Mouse (Mus musculus) stomach, postnatal 0 days (tissue): ENCODE results near the gene Atp2b2. TPM values are rescaled to one million over a fixed set of nuclear protein-coding genes. Genes with fewer than 3 reads are reported as not detected.

ENCODE experiments used
- ATAC-seq: fragments of 200-750 bp; cut with Nextera tagmentation; 2 replicates; pipeline ENCODE4 v1.8.0; 2017; ENCODE audit not compliant: low FRiP score, low TSS enrichment
- DNase-seq: peaks from one replicate; pipeline ENCODE4 v3.0.0-alpha.2; 2016; ENCODE audit warnings: low spot score
- H3K27ac ChIP-seq: fragments of 300-500 bp; sonication (generic); replicated peaks from 2 replicates; pipeline ENCODE4 v1.5.1; 2014; ENCODE audit warnings: mild to moderate bottlenecking, control low read depth
- H3K27me3 ChIP-seq: fragments of 300-500 bp; sonication (generic); 2 replicates; pipeline ENCODE4 v1.6.1; 2014; ENCODE audit warnings: low read length; ENCODE audit not compliant: control insufficient read depth, insufficient read depth
- H3K36me3 ChIP-seq: fragments of 300-500 bp; sonication (generic); 2 replicates; pipeline ENCODE4 v1.6.1; 2014; ENCODE audit warnings: low read length, mixed read lengths; ENCODE audit not compliant: control insufficient read depth, insufficient read depth
- H3K4me1 ChIP-seq: fragments of 300-500 bp; sonication (generic); replicated peaks from 2 replicates; pipeline ENCODE4 v1.6.1; 2014; ENCODE audit warnings: antibody characterized with exemption; ENCODE audit not compliant: control insufficient read depth, insufficient read depth
- H3K4me2 ChIP-seq: fragments of 300-500 bp; sonication (generic); replicated peaks from 2 replicates; pipeline ENCODE4 v1.6.1; 2014; ENCODE audit warnings: low read depth, mild to moderate bottlenecking, control low read depth, moderate library complexity
- H3K4me3 ChIP-seq: fragments of 300-500 bp; sonication (generic); 2 replicates; pipeline ENCODE4 v1.5.1; 2014; ENCODE audit warnings: low read depth, low read length, control low read depth
- H3K9ac ChIP-seq: fragments of 300-500 bp; sonication (generic); 2 replicates; pipeline ENCODE4 v1.6.1; 2014; ENCODE audit warnings: mild to moderate bottlenecking, low read length, control low read depth, mixed read lengths
- H3K9me3 ChIP-seq: fragments of 300-500 bp; sonication (generic); 2 replicates; pipeline ENCODE4 v1.6.1; 2016; ENCODE audit warnings: low read length; ENCODE audit not compliant: control insufficient read depth
- CTCF ChIP-seq: IDR thresholded peaks from 2 replicates; pipeline ENCODE4 v1.5.1; 2016; ENCODE audit warnings: antibody characterized with exemption, low read depth, mild to moderate bottlenecking, moderate library complexity
- EP300 ChIP-seq: optimal IDR thresholded peaks from 2 replicates; pipeline ENCODE3; 2016; ENCODE audit warnings: antibody characterized with exemption
- WGBS: fragments of 180-500 bp; shearing (Covaris S2); extraction: QIAGEN DNeasy Blood & Tissue Kit; methylation state at CpG from one replicate; pipeline ENCODE4 v1.1.7; 2014; 5-methylcytosine and 5-hydroxymethylcytosine counted together
- polyA plus RNA-seq: library from polyadenylated mRNA; unstranded; fragments of >200 nt; fragmentation: Nextera tagmentation; extraction: Ambion mirVana; gene quantifications from 2 replicates; pipeline ENCODE4 v1.2.1, GENCODE M21; 2015

Gene Atp2b2
- polyA plus RNA-seq, 1 experiment from 2014 or later, result 0.33 TPM

DNA sequence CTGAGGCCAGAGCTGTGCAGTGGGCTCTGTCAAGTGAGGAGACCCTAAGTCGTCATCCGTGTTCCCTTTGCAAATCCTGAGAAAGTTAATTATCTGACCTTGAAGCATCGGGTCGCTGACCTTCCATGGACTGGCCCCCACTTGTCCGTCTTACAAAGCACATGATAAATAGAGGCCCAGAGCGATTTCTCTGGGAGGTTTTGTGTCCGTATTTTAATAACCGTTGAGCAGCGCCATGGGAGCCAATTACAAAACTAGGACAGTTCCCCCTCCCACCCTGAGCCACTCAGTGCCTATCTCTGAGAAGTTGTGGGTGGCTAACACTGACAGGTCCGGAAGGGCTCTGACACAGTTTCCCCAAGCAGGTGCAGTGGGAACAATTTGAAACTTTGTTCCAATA is 32.5 kb upstream of the Atp2b2 start:
- Histone ChIP-seq H3K4me2 (no peak overlapping the region), H3K4me3 (no peak overlapping the region), H3K9ac (no peak overlapping the region), H3K27ac (no peak overlapping the region), H3K4me1 (no peaks in the 10 kb centered on the region), H3K27me3 (no peaks in the 10 kb centered on the region), H3K9me3 (no peaks in the 10 kb centered on the region), H3K36me3 (no peaks in the 10 kb centered on the region)
- WGBS, result 61% methylated on average over 10 of the region's 10 CpGs
- ATAC-seq (no peak), DNase-seq (no peak)
- TF ChIP-seq EP300 (no peak), CTCF (no peak)

GRCm38 (mm10) chr6:114074256-114074655 is 31.8 kb upstream of the Atp2b2 start:
- no peak overlapping the region for H3K27ac ChIP-seq
- H3K4me1 ChIP-seq, result no peaks in the 10 kb centered on the region
- H3K27me3 ChIP-seq, result no peaks in the 10 kb centered on the region
- TF ChIP-seq EP300 (no peak), CTCF (no peak)
- H3K9me3 ChIP-seq, result no peaks in the 10 kb centered on the region
- ATAC-seq (no peak), DNase-seq (no peak)
- no peak overlapping the region for H3K4me2 ChIP-seq
- 7% methylated on average over 1 of the region's 1 CpGs for WGBS
- H3K9ac ChIP-seq, result no peak overlapping the region
- H3K36me3 ChIP-seq, result no peaks in the 10 kb centered on the region
- no peak overlapping the region for H3K4me3 ChIP-seq

DNA sequence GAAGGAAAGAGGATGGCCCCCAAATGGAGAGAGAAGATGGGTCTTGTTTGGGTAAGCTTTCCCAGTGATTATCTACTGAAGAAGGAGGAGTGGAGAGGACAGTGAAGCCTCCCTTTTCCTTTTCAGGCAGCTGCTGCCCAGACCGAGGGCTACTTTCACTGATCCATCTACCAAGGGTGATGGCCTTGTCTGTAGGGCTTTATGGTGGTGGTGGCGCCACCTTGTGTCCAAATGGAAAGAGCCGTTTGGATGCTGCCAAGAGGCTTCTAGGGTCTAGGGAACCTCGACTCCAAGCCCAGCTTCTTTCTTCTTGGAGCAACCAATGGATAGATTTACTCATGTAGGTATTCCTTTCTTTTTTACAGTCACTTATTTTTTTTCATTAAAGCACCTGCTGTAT is 29.2 kb upstream of the Atp2b2 start:
- ATAC-seq (no peak), DNase-seq (peak; percentile 53)
- 8% methylated on average over 4 of the region's 4 CpGs for WGBS
- Histone ChIP-seq H3K36me3 (no peaks in the 10 kb centered on the region), H3K27ac (no peak overlapping the region), H3K4me1 (no peaks in the 10 kb centered on the region), H3K4me3 (no peak overlapping the region), H3K9ac (no peak overlapping the region), H3K9me3 (no peaks in the 10 kb centered on the region), H3K4me2 (no peak overlapping the region), H3K27me3 (no peaks in the 10 kb centered on the region)
- TF ChIP-seq CTCF (peak; percentile 81), EP300 (no peak)

DNA sequence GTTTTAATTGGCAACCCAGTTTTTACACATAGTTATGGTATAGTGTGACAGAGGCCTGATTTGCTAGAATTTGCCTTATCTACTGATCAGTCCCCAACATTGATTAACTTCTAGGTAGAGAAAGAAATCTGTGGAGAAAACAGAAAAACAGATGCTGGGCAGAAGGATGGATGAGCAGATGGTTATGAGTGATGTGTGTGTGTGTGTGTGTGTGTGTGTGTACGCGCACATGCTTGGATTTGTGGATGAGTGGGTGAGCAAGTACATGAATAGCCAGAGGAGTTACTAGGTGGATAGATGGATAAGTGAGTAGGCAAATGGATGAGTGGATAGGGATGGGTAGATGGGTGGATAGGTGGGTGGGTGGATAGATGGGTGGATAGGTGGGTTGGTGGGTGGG is 20.7 kb upstream of the Atp2b2 start:
- Histone ChIP-seq H3K4me1 (no peaks in the 10 kb centered on the region), H3K36me3 (no peaks in the 10 kb centered on the region), H3K27me3 (no peaks in the 10 kb centered on the region), H3K9me3 (no peaks in the 10 kb centered on the region), H3K4me3 (no peak overlapping the region), H3K27ac (no peak overlapping the region), H3K9ac (no peak overlapping the region), H3K4me2 (no peak overlapping the region)
- DNase-seq (no peak), ATAC-seq (no peak)
- TF ChIP-seq CTCF, result no peak
- no peak for TF ChIP-seq EP300
- WGBS, result 79% methylated on average over 2 of the region's 2 CpGs

- Histone ChIP-seq H3K27me3 (no peaks in the 10 kb centered on the region), H3K36me3 (no peaks in the 10 kb centered on the region), H3K9me3 (no peaks in the 10 kb centered on the region), H3K9ac (no peak overlapping the region), H3K4me3 (no peak overlapping the region), H3K27ac (no peak overlapping the region), H3K4me1 (no peaks in the 10 kb centered on the region), H3K4me2 (no peak overlapping the region)
- ATAC-seq, result no peak
- no peak for DNase-seq
- TF ChIP-seq CTCF, result no peak
- TF ChIP-seq EP300, result no peak
These were observed 20.3 kb upstream of the Atp2b2 start for GRCm38 (mm10) chr6:114062688-114063087.

- no peak for DNase-seq
- H3K9me3 ChIP-seq, result no peaks in the 10 kb centered on the region
- H3K4me2 ChIP-seq, result no peak overlapping the region
- no peak for ATAC-seq
- no peaks in the 10 kb centered on the region for H3K27me3 ChIP-seq
- H3K4me1 ChIP-seq, result no peaks in the 10 kb centered on the region
- TF ChIP-seq EP300 (no peak), CTCF (no peak)
- H3K27ac ChIP-seq, result no peak overlapping the region
- no peak overlapping the region for H3K9ac ChIP-seq
- H3K36me3 ChIP-seq, result no peaks in the 10 kb centered on the region
- 70% methylated on average over 7 of the region's 7 CpGs for WGBS
- no peak overlapping the region for H3K4me3 ChIP-seq
These were observed 16.8 kb upstream of the Atp2b2 start for GRCm38 (mm10) chr6:114059206-114059605.
